Mouse (Mus musculus): ENCODE measurements around the gene Mmp9. TPM values are rescaled to one million over a fixed set of nuclear protein-coding genes. Genes with fewer than 3 reads are reported as not detected.

Mmp9 gene
- polyA plus RNA-seq, 1 experiment from 2014 or later, result 4.5 TPM

DNA sequence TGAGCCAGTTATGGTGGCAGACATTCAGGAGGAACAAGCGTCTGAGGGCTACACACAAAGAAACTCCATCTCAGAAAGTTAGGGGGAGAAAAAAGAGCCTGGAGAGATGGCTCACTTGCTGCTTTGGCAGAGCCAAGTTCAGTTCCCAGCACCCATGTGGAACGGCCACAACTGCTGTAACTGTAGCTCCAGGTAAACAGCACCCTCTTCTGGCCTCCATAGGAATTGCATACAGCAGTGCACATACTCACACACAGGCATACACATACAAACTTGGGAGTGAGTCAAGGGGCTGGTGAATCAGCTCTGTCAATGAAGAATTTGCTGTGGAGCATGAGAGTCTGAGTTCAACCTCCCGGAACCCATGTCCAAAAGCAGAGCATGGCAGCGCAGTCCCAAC, 34.5 kb upstream of the Mmp9 start:
- H3K4me3 ChIP-seq (ENCODE audit: low read depth, low read length), result no peak overlapping the region
- over 99% methylated on average over 4 of the region's 4 CpGs for WGBS
- H3K4me1 ChIP-seq (ENCODE audit: insufficient read depth, low read depth, low read length), result peaks cover 4% of the 10 kb centered on the region; the same call in 1 of the 2 replicates
- H3K36me3 ChIP-seq (ENCODE audit: insufficient read depth, low read length), result peaks cover 60% of the 10 kb centered on the region
- no peaks in the 10 kb centered on the region for H3K27me3 ChIP-seq (replicated peaks; ENCODE audit: insufficient read depth, low read length)
- DNase-seq (ENCODE audit: low spot score), result no peak
- no peak overlapping the region for H3K27ac ChIP-seq (ENCODE audit: low read length)
- H3K9ac ChIP-seq (replicated peaks; ENCODE audit: low read depth), result no peak overlapping the region
- peaks cover 4% of the 10 kb centered on the region; the same call in 1 of the 2 replicates for H3K9me3 ChIP-seq (ENCODE audit: low read length)
- TF ChIP-seq EP300 (IDR thresholded peaks at IDR 0.05), result no peak
- TF ChIP-seq CTCF (IDR thresholded peaks at IDR 0.05), result peak; percentile 56
- H3K4me2 ChIP-seq (replicated peaks; ENCODE audit: low read depth, low read length), result no peak overlapping the region
- ATAC-seq, result no peak

DNA sequence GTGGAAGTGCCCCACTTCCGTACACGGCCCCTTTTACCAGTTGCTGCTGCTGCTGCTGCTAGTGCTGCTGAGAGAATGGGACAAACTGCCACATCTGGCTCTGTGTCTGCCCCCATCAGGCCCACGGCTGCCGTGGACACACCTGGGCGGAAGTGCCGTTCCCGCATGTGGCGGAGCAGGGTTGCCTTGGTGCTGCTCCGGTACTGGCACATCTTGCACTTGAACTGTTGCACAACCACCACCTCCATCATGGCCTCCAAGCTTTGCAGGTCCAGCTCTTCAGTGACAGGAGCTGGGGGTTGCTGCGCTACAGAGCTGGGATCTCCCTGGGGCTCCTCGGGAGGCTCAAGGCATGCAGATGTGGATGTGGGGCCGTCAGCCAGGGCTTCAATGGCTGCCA, 33.1 kb upstream of the Mmp9 start:
- Histone ChIP-seq H3K4me2 (replicated peaks; ENCODE audit: low read depth, low read length) (no peak overlapping the region), H3K9ac (replicated peaks; ENCODE audit: low read depth) (no peak overlapping the region), H3K27me3 (replicated peaks; ENCODE audit: insufficient read depth, low read length) (no peaks in the 10 kb centered on the region), H3K27ac (ENCODE audit: low read length) (no peak overlapping the region), H3K4me3 (ENCODE audit: low read depth, low read length) (no peak overlapping the region), H3K36me3 (ENCODE audit: insufficient read depth, low read length) (peaks cover 48% of the 10 kb centered on the region), H3K4me1 (ENCODE audit: insufficient read depth, low read depth, low read length) (peaks cover 4% of the 10 kb centered on the region; the same call in 1 of the 2 replicates), H3K9me3 (ENCODE audit: low read length) (peaks cover 4% of the 10 kb centered on the region; the same call in 1 of the 2 replicates)
- ATAC-seq (no peak), DNase-seq (ENCODE audit: low spot score) (no peak)
- TF ChIP-seq EP300 (IDR thresholded peaks at IDR 0.05) (no peak), CTCF (IDR thresholded peaks at IDR 0.05) (no peak)
- 97% methylated on average over 12 of the region's 12 CpGs for WGBS

DNA sequence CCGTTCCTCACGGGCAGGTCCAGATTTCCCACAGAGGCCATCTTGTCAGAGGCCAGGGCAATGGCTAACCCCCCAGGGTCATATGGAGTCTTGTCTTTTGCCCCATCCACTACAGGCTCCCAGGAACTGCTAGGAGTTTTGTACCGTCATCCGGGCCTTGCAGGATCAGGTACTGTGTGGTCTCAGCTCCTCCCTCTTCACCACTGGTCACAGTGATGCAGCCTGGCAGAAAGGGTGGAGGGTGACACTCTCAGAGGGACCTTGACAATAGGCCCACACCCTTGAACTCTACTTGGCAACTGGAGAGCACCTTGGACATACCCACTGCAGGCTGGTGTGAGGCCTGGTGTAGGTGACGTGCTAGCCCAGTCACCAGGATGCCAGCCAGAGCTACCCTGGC, 32.6 kb upstream of the Mmp9 start:
- WGBS, result 94% methylated on average over 5 of the region's 5 CpGs
- TF ChIP-seq CTCF (IDR thresholded peaks at IDR 0.05) (no peak), EP300 (IDR thresholded peaks at IDR 0.05) (no peak)

DNA sequence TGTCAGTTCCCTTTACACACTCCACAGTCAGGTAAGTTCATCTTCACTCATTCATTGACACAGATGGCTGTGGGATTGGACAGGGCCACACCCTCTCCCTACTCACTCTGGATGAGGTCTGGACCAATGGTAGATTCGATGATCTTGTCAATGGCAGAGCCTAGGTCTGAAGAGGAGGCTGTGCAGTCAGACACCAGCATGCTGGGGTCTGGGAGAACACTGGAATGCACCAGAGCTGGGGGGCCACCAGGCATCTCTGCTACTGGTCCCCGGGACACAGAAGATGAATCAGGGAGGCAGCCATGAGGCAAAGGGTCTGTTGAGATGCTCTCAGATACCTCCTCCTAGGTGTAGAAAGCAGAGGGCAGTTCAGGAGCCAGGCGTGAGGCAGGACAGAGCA, 31.5 kb upstream of the Mmp9 start:
- Histone ChIP-seq H3K9me3 (ENCODE audit: low read length) (peaks cover 4% of the 10 kb centered on the region; the same call in 1 of the 2 replicates), H3K4me1 (ENCODE audit: insufficient read depth, low read depth, low read length) (peaks cover 9% of the 10 kb centered on the region; the same call in 1 of the 2 replicates), H3K4me3 (ENCODE audit: low read depth, low read length) (no peak overlapping the region), H3K27ac (ENCODE audit: low read length) (no peak overlapping the region), H3K4me2 (replicated peaks; ENCODE audit: low read depth, low read length) (no peak overlapping the region), H3K36me3 (ENCODE audit: insufficient read depth, low read length) (peaks cover 45% of the 10 kb centered on the region), H3K27me3 (replicated peaks; ENCODE audit: insufficient read depth, low read length) (no peaks in the 10 kb centered on the region), H3K9ac (replicated peaks; ENCODE audit: low read depth) (no peak overlapping the region)
- no peak for TF ChIP-seq CTCF (IDR thresholded peaks at IDR 0.05)
- TF ChIP-seq EP300 (IDR thresholded peaks at IDR 0.05), result no peak
- no peak for DNase-seq (ENCODE audit: low spot score)
- ATAC-seq, result no peak
- WGBS, result 86% methylated on average over 3 of the region's 3 CpGs

More for the DNA sequence above, 32.6 kb upstream of the Mmp9 start:
- no peak overlapping the region for H3K9ac ChIP-seq (replicated peaks; ENCODE audit: low read depth)
- DNase-seq (ENCODE audit: low spot score) (no peak), ATAC-seq (no peak)
- peaks cover 4% of the 10 kb centered on the region; the same call in 1 of the 2 replicates for H3K4me1 ChIP-seq (ENCODE audit: insufficient read depth, low read depth, low read length)
- peaks cover 4% of the 10 kb centered on the region; the same call in 1 of the 2 replicates for H3K9me3 ChIP-seq (ENCODE audit: low read length)
- H3K4me2 ChIP-seq (replicated peaks; ENCODE audit: low read depth, low read length), result no peak overlapping the region
- H3K27ac ChIP-seq (ENCODE audit: low read length), result no peak overlapping the region
- no peaks in the 10 kb centered on the region for H3K27me3 ChIP-seq (replicated peaks; ENCODE audit: insufficient read depth, low read length)
- H3K4me3 ChIP-seq (ENCODE audit: low read depth, low read length), result no peak overlapping the region
- H3K36me3 ChIP-seq (ENCODE audit: insufficient read depth, low read length), result peaks cover 48% of the 10 kb centered on the region

DNA sequence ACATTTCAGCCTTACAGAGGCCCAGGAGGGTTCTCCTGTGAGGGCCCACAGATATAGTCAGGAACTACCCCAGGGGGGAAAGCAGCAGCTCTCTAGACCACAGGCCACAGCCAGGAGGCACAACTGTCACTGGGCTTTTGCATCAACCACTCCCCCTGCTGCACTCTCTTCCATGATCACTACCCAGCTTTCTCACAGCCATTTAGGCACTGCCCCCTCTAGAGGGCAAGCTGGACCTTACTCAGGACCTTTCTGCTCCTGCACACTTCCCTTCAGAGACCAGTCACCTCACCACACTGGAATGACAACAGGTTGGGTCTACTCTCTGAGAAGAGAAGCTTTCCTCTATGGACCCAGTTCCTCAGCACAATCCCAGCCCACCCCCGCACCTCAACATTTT, 31.0 kb upstream of the Mmp9 start:
- peak; percentile 87 for DNase-seq (ENCODE audit: low spot score)
- no peaks in the 10 kb centered on the region for H3K27me3 ChIP-seq (replicated peaks; ENCODE audit: insufficient read depth, low read length)
- peak overlapping the region; percentile 76 for H3K4me2 ChIP-seq (replicated peaks; ENCODE audit: low read depth, low read length)
- 76% methylated on average over 1 of the region's 1 CpGs for WGBS
- peak; percentile 13; the same call in 1 of the 2 replicates for ATAC-seq
- TF ChIP-seq CTCF (IDR thresholded peaks at IDR 0.05), result peak; percentile 78
- TF ChIP-seq EP300 (IDR thresholded peaks at IDR 0.05), result no peak
- peak overlapping the region; percentile 81 for H3K4me3 ChIP-seq (ENCODE audit: low read depth, low read length)
- peaks cover 41% of the 10 kb centered on the region for H3K36me3 ChIP-seq (ENCODE audit: insufficient read depth, low read length)
- peaks cover 9% of the 10 kb centered on the region; the same call in 1 of the 2 replicates for H3K4me1 ChIP-seq (ENCODE audit: insufficient read depth, low read depth, low read length)
- H3K27ac ChIP-seq (ENCODE audit: low read length), result 0 out of 2 replicates have a peak overlapping the region, but pooled peaks have one; percentile 97
- H3K9ac ChIP-seq (replicated peaks; ENCODE audit: low read depth), result no peak overlapping the region
- peaks cover 4% of the 10 kb centered on the region; the same call in 1 of the 2 replicates for H3K9me3 ChIP-seq (ENCODE audit: low read length)

DNA sequence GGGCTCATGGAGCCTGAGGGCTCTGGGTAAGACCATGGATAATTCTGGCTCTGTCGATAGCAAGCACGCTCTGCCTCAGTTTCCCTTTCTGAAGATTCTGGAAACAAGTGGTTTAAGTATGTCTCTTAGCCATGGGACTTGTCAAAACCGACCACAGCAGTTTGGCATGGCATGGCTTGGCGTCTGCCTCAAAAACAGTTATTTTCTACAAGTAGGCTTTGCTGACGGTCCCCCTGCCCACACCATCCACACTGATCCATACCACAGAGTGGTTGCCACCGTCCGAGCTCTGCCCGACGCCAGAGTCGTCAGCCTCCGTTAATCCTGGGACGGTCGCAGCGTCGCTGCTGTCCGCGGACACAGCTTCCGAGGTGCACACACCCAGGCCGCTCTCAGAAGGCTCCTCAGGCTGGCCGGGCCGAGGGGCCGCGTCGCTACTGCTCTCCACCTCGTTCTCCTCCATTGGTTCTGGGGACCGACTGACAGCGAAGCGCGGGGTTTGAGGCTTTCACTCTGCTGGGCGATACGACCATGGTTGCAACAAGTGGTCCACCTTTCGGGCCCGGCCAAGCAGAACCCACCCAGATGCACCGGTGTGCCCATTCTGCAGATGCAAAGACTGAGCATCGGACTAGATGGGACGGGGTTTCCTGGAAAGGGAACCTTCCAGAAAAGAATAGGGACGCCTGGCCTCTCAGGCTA, 30.1 kb upstream of the Mmp9 start:
- Histone ChIP-seq H3K9ac (replicated peaks; ENCODE audit: low read depth) (peak overlapping the region; percentile 83), H3K4me1 (ENCODE audit: insufficient read depth, low read depth, low read length) (peaks cover 9% of the 10 kb centered on the region; the same call in 1 of the 2 replicates), H3K9me3 (ENCODE audit: low read length) (peaks cover 4% of the 10 kb centered on the region; the same call in 1 of the 2 replicates), H3K4me2 (replicated peaks; ENCODE audit: low read depth, low read length) (peak overlapping the region; percentile 76), H3K27me3 (replicated peaks; ENCODE audit: insufficient read depth, low read length) (no peaks in the 10 kb centered on the region), H3K4me3 (ENCODE audit: low read depth, low read length) (peak overlapping the region; percentile 81), H3K27ac (ENCODE audit: low read length) (peak overlapping the region; percentile 97), H3K36me3 (ENCODE audit: insufficient read depth, low read length) (peaks cover 37% of the 10 kb centered on the region)
- TF ChIP-seq EP300 (IDR thresholded peaks at IDR 0.05), result no peak
- no peak for TF ChIP-seq CTCF (IDR thresholded peaks at IDR 0.05)
- 4% methylated on average over 37 of the region's 37 CpGs for WGBS
- ATAC-seq (peak; percentile 1; the same call in 1 of the 2 replicates), DNase-seq (ENCODE audit: low spot score) (peak; percentile 50)
